Mouse (Mus musculus) bone marrow macrophage, adult 2 months (primary cell): ENCODE data around the gene Fbrs.

Source experiments
- CTCF ChIP-seq: IDR thresholded peaks from 2 replicates; pipeline ENCODE4 v1.5.1; 2012; ENCODE audit warnings: low read depth, mild to moderate bottlenecking, low read length, moderate library complexity
- POLR2A ChIP-seq: IDR thresholded peaks from 2 replicates; pipeline ENCODE4 v1.6.1; 2012; ENCODE audit warnings: mild to moderate bottlenecking, low read depth, low read length, borderline replicate concordance

GRCm38 (mm10) chr7:127479318-127480225 is 573 bp downstream of the Fbrs start:
- no peak for TF ChIP-seq CTCF
- no peak for TF ChIP-seq POLR2A
